Mouse (Mus musculus) frontal cortex, postnatal 10 days (tissue): ENCODE measurements around the gene Tuba3b.

Source experiments
- DNase-seq, 2 experiments: peaks; one replicate each; pipeline ENCODE4 v3.0.0; 2022; ENCODE audit warnings: low spot score in 2 of 2, mixed read lengths in 1 of 2

Gene Tuba3b

DNA sequence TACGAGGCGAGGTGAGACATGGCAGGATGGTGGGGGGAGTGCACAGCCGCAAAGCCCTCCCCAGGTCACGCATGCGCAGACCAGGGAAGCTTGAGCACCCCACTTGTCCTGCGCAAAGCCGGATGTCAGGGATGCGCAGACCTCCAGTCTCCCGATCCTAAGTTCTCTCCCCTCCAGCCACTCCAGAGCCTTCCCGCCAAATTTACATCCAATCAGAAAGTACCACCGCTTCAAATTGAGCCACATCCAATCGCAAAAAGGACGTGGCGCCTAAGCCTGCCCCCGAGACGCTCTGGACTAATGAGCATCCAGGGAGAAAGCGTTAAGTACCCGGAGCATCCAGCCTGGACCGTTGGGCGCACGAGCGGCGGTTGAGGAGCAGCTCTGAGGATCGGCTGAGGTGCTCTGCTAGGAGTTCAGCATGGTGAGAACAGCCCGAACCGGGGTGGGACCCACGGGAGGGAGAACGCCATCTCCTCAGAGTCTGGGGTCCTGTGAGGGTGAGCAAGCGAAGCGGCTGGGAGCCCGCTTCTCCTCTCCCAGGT lies at the start of gene Tuba3b:
TSS of gene Tuba3b (plus strand) at position 92 of the 545 bp plus-strand sequence.
- DNase-seq, result no peak

DNA sequence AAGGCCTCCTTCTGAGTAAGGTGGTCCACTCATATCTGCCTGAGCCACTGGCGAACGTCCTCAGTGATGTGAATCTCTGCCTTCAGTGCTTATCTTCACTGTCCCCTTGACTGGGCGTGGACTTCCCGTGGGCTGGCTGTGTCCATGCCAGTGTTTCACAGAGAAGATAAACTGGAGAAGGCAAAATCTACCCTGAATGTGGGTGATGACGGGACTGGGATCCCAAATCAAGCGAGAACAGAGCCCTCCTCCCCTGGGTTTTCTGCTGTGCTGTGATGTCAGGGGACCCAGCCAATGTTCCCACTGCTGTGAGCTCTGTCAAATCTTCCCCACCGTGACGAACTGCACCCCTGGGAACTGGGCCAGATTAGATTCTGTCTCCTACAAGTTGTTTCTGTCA lies 48.3 kb upstream of the Tuba3b start:
- DNase-seq, result no peak

GRCm38 (mm10) chr6:145567832-145568231 lies 47.7 kb upstream of the Tuba3b start:
- no peak for DNase-seq

DNA sequence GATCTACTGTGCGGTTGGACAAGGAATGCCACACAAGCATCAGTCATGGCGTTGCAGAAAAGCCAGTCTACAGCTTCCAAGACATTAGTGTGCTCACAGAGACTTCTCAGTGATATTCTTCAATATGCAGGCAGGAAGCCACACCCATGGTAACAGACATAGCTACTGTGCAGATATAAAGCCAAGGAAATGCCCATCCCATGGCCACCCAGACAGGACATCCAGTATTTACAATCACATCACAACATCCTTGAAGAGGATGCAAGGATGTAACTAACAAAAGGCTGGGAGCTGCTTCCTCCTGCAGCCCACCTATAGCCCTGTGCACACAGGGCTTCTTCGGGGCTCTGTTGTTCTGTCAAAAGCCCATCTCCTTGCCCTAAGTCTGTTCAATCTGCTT lies 46.9 kb upstream of the Tuba3b start:
- DNase-seq, result no peak

DNA sequence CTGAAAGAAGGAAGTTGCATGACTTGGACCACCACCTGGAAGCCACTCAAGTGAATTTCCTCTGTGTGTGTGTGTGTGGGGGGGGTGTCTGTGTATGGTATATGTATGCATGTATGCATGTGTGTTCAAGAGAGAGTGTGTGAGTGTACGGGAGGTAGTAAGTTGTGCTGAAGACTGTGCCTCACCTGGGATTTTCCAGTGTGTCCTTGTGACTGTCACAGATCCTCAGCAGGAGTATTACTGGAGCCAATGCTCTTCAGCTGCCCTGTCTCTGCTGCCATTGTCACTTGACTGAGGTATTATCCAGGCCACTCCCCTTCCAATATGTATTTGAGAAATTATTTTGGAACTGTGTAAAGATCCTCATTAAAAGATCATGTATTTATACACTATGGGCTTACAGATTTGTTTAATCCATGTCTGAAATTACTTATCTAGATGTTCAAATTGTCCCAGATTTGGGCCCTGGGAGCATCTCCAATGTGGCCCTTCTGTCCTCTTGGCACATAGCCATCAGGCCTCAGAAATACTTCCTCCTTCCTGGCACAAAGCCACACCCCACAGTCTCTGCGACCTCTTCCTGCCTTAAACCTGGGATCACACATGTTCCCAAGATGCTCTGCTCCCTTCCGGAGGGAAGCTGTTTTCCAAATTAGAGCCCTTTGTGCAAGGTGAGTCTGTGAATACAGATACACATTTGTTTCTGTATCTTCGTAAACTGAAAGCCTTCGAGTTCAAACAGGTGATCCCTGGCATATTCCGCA lies 42.1 kb upstream of the Tuba3b start:
- no peak for DNase-seq

DNA sequence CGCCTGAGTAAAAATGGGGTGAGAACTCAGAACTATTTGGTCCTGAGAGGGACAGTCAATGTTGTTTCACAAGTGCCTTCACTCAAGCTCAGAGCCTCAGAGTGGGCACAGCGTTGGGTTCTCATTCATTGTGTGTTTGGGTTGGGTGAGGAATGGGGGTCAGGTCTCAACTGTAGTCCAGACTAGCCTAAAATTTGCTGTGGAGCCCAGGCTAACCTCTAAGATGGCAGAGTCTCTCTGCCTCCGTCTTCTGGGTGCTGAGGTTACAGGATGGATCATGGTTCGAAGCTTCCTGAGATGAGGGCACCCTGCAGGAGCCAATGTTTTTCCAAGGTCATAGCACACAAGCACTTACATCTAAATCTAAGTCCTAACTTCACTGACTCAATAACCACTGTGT lies 38.8 kb upstream of the Tuba3b start:
- DNase-seq, result no peak

- DNase-seq, result no peak
Observed at GRCm38 (mm10) chr6:145578457-145579185, 36.9 kb upstream of the Tuba3b start.

GRCm38 (mm10) chr6:145579761-145580160 lies 35.8 kb upstream of the Tuba3b start:
- no peak for DNase-seq

DNA sequence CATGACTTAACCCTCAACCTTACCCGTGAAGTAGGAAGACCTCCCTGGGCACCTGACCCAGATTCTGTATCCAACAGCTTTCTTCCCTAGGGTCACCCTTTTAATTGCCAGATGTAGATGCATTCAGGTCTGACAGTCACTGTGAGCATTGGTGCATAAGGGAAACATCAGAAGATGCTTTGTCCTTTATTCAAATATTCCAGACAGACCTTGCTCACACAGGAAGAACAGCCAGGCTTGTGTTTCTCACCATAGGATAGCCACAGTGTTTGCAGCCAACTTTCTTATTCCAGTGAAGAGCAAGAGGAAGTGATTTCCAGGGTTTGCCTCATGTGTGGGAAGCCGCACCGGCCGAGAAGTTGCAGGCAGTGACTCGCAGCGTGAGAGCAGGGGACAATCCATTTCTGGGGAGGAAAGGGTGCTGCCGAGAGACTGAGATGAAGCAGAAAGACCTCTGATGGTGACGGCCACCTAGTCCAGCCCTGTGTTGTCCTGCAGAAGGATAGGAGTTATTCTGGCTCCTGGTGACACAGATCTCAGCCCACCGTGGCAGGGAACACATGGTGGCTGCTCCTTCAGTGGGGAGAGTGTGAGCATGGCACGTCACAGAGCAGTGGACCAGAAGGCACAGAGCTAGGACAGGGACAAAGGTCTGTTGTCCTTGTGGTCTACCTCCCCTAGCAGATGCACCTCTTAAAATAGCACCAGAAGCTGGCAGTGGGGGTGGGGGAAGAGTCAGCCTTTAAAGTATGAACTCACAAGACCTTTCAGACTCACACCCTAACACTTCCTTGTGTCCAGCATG lies 34.0 kb upstream of the Tuba3b start:
- DNase-seq, result no peak

DNA sequence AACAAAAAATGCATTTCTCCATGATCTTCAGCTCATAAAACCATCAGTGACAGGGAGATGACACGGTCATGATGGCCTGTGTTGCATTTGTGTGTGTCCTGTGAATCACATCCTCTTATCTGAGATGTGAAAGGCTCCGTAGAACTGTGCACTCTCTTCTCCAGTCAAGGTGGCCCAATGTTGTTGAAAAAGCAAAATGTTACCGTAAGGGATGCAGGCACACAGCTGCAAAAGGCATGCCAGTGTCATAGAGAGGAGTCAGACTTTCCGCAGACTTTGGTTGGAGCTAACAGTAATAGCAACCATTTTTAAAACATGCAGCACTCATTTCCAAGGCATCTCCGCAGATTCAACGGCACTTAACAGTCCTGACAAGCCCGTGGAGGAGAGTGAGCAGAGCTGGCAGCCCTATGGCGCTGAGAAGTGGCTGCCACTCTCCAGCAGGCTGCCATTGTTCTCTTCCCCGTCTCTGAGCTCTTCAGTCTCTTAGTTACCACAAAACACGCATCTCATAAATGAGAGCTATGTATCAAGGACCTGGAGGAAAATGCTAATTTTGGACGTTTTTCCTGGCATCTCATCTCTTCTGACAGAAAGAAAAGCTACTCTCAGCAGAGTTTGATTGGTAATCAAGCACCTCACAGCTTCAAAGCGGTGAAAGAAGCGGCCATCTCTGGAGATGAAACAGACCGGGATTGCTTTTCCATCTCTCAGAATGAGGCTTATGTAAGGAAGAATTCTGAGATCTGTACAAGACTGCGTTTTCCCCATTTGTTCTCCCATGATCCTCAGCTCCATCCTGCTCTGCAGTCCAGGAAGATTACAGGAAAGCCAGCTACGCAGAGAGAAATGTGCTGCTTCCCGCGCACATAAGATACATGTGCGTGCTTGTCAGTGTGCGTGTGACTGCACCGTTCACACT lies 30.2 kb upstream of the Tuba3b start:
- no peak for DNase-seq

GRCm38 (mm10) chr6:145590501-145591293 lies 24.9 kb upstream of the Tuba3b start:
- DNase-seq, result no peak

DNA sequence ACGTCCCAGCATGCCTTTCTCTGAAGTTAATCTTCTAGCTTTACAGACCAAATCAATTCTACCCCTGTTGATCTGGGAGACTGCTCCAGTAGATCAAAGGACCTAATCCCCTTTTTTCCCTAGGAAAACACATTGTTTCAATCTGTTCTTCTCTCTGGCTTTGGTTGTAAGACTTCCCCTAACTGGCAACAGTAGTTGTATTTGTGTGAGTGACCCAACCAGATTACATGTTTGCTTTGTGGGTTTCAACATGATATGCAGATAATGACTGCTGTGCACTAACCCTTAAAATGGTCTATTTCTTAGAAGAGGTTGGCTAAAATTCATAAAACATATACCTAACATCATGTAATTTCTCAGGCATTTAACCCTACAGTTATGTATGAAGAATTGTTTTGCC lies 24.0 kb upstream of the Tuba3b start:
- no peak for DNase-seq

DNA sequence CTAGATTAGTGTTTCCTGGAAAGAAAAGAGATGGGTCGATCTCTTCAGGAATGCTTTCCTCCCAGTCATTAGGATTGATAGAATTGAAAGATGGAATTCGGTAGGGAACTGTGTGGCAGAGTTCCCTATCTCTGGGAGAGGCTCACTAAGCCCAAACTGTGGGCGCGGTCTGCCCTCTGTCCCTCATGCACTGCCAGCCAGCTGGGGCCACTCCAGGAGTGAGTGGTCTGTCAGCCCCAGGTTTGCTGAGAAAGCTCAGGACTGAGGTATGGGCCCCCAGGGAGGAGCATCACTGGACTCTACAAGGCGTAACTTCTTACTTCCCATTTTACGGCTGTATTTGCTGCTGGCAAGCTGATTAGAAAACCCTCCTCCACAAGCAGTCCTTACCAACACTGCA lies 23.5 kb upstream of the Tuba3b start:
- DNase-seq, result no peak

DNA sequence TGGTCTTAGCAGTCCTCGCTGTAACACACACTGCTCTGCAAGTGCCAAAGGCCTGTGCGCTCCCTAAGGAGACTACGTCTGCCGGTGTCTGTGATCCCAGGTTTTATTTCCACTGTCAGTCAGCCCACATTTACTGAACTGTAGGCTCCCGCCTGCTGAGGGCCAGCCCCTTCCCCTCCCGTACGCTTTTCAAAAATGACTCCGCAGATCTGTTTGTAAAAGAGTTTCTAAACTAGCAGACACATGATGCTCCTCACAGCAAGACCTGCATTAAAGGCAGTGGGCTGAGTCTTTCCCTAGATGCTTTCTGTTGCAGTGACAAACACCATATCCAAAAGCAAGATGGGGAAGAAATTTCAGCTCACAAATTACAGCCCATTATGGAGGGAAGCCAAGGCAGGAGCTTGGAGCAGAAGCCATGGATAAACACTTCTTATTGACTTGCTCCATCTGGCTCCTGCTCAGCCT lies 23.0 kb upstream of the Tuba3b start:
- DNase-seq, result no peak

GRCm38 (mm10) chr6:145593991-145594390 lies 21.6 kb upstream of the Tuba3b start:
- DNase-seq, result no peak

DNA sequence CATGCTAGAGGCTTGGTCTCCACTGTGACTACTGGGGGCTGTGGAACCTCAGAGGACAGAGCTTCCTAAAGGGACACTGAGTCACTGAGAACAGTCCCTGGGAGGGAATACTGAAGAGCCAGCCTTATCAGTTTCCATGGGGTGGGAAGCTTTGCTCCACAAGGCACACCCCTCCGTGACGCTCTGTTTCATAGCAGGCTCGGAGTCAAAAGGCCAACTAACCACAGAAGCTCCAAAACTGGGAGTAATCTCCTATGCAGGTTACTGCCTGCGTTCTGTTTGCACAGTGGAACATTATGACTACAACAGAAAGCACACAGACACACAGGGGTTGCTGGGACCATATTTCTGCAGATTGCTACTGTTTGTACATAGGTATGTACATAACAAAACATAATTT lies 19.7 kb upstream of the Tuba3b start:
- no peak for DNase-seq

DNA sequence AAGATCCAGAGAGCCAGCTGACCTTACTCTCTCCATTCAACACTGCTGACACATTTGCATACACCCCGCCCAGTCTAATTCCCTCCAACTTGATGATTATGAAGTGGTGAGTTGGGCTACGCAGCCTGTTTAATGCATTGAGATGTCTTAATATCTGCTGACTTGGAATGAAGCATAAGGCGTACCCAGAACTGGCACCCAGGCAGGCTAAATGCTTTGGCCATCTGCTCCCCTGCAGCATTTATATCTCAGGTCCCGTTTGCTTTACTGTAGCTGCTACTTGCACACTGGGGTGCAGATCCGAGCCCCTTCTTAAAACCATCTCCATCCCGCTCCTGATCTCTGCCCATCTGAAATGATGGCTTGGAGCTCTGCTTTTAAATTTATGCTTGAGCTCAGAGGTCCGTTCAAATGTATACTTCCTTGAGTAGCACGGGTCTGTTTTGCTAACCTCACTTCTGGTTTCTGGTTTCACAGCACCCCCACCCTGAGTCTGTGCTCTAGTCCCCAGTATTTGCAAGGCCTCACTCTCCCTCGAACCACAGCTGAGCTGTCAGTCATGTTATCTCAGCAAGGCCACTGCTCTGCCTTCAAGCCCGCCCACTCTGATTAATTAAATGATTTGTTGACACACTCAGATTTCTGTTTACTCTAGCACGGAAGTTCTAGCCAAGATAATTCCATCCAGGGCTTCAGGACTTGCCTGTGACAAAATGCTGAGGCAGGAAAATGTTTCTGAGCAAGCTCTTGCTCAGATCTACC lies 16.6 kb upstream of the Tuba3b start:
- DNase-seq, result no peak

DNA sequence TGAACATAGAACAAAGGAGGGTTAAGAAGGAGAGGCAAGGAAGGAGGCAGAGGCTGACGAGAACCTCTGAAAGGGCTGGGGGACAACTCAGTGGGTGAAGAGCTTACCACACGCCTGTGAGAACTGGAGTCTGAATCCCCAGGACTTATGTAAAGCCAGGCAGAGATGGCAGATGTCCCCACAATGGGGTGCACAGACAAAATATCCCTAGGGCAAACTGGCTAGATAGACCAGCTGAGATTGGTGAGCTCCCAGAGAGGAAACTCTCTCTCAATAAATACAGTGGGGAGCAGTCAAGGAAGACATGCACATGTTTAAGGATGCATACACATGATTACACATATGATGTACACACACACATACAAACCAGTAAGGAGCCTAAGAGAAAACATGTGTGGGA lies 11.4 kb upstream of the Tuba3b start:
- DNase-seq, result no peak

DNA sequence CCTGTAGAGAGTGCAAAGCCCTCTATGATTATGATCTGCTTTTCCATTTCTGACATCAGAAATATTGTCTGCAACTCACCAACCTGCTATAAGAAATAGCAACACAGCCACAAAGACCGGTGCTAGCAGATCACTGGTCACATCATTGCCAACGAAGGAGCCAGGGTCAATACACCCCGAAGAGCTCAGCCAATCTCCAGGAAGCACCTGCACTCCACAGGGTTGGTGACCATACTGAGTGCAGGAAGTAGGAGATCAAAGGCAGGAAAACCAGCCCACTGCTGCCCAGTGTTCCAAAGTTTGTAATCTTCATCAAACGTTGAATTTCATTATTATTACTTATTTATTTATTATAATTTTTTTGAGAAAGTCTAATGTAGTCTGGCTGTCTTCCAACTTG lies 10.9 kb upstream of the Tuba3b start:
- no peak for DNase-seq
